Mouse (Mus musculus) embryonic facial prominence, embryonic 10.5 days (tissue): Measurements from ENCODE around the gene Upk1a. TPM values are rescaled to one million over a fixed set of nuclear protein-coding genes. Genes with fewer than 3 reads are reported as not detected.
A peak's percentile ranks its signal among the peaks of the same experiment; 100 is the strongest.

Source experiments
- DNase-seq: peaks from one replicate; pipeline ENCODE4 v3.0.0-alpha.2; 2017; ENCODE audit warnings: low spot score
- H3K27ac ChIP-seq: fragments of 300-500 bp; sonication (generic); replicated peaks from 2 replicates; pipeline ENCODE4 v1.5.1; 2016; ENCODE audit warnings: mild to moderate bottlenecking
- H3K27me3 ChIP-seq: fragments of 300-500 bp; sonication (generic); replicated peaks from 2 replicates; pipeline ENCODE4 v1.6.1; 2016; ENCODE audit warnings: low read depth, mild to moderate bottlenecking; ENCODE audit not compliant: poor library complexity, severe bottlenecking
- H3K36me3 ChIP-seq: fragments of 300-500 bp; sonication (generic); replicated peaks from 2 replicates; pipeline ENCODE4 v1.6.1; 2016; ENCODE audit warnings: mild to moderate bottlenecking, moderate library complexity
- H3K4me1 ChIP-seq: fragments of 300-500 bp; sonication (generic); 2 replicates; pipeline ENCODE4 v1.6.1; 2016
- H3K4me3 ChIP-seq: fragments of 300-500 bp; sonication (generic); 2 replicates; pipeline ENCODE4 v1.5.1; 2016; ENCODE audit warnings: mild to moderate bottlenecking, moderate library complexity
- H3K9me3 ChIP-seq: fragments of 300-500 bp; sonication (generic); 2 replicates; pipeline ENCODE4 v1.6.1; 2016; ENCODE audit warnings: mild to moderate bottlenecking
- WGBS: fragments of 180-500 bp; shearing (Covaris S2); methylation state at CpG from one replicate; pipeline ENCODE4 v1.1.7; 2016; 5-methylcytosine and 5-hydroxymethylcytosine counted together
- polyA plus RNA-seq: library from polyadenylated mRNA; unstranded; fragments of >200 nt; fragmentation: Nextera tagmentation; extraction: Ambion mirVana; gene quantifications from 2 replicates; pipeline ENCODE4 v1.2.1, GENCODE M21; 2016

Upk1a gene
- polyA plus RNA-seq, 1 experiment from 2014 or later: 0.54 TPM

DNA sequence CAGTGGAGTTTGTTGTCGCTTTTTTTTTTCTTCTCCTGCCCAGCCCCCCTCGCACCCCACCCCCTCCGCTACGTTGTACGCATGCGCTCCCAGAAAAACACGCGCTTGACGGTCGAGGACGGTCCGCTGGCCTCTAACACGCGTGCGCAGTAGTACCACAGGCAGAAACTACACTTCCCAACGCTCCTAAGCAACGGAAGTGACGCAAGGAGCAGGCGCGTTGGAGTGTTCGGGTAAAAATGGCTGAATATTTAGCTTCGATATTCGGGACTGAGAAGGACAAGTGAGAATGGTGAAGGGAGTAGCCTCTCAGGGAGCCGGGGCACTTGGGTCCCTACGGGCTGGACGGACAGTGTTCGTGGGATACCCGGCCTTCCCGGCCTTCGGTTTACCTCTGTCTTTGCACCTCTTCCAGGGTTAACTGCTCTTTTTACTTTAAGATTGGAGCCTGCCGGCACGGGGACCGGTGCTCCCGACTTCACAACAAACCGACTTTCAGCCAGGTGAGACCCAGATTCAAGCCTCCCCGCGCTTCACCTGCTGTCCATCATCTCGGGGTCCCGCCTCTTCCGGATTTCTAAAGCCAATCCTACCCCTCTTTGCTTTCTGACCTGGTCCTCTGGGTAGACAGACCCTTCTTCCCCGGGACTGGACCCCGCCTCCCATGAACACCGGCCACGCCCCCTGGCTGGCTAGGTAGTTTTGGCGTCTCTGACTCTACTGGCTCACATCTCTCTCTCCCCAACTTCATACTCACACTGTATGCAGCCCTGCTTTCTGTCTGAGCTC lies 49.3 kb downstream of the Upk1a start, which contains the start of the genes U2af1l4, Gm49396 and Psenen:
U2af1l4 (plus strand) TSS at position 185 of the 789 bp plus-strand sequence.
Gm49396 (plus strand) TSS at position 228 of the 789 bp plus-strand sequence.
Psenen (minus strand) TSS at position 511 of the 789 bp plus-strand sequence.
- peak; percentile 97 for DNase-seq
- WGBS: under 1% methylated on average over 45 of the region's 45 CpGs
- Histone ChIP-seq H3K36me3 (peaks cover 43% of the 10 kb centered on the region), H3K9me3 (no peaks in the 10 kb centered on the region), H3K4me3 (peak within 1 kb of the TSS; percentile 84), H3K27ac (peak within 1 kb of the TSS; percentile 93), H3K4me1 (peaks cover 33% of the 10 kb centered on the region), H3K27me3 (no peaks in the 10 kb centered on the region)

DNA sequence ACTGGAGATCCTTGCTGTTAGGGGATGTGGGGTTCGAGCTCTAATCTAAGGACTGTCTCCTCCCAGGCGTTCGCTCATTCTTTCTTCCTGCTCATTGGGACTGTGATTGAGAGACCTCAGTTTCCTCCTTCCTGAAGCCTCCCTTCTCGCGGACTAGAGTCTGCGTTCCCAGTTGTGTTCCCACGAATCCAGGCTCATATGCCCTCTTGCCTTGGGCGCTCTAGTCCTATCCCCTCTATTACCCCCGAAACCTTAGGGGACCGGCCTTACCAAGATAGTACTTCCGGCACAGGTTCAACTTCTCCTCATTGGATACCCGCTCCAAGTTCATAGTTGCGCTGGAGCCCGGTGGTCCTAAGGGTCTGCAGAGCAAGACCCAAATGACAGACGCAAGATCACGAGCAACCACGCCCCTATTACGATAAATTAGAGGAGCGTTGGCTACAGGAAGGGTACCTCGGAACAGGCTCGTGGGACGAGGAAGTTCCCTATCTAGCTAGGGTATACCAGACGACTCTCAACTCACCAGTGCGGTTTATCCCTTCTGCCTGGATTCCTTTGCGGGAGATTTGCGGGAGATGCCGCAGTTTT lies 50.0 kb downstream of the Upk1a start:
- 3% methylated on average over 27 of the region's 27 CpGs for WGBS
- no peaks in the 10 kb centered on the region for H3K9me3 ChIP-seq
- DNase-seq: no peak
- H3K4me3 ChIP-seq: peak overlapping the region; percentile 84
- H3K4me1 ChIP-seq: peaks cover 37% of the 10 kb centered on the region
- peak overlapping the region; percentile 93 for H3K27ac ChIP-seq
- H3K36me3 ChIP-seq: peaks cover 42% of the 10 kb centered on the region
- no peaks in the 10 kb centered on the region for H3K27me3 ChIP-seq

DNA sequence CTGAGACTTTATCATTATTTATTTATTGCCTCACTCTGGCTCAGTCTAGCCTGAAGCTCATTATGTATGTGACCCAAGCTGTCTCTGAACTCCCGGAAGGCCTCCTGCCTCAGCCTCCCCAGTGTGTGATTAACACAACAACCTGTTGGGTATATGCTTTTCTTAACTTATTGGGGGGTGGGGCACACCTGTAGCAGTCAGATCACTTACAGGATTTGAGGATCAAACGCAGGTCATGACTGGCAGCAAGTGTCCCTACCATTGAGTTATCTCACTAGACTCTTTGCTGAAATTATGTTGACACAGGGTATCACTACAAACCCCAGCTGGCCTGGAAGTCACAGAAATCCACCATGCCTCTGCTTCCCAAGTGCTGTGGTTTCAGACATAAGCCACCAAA lies 52.4 kb downstream of the Upk1a start:
- DNase-seq: no peak
- WGBS: 75% methylated on average over 2 of the region's 2 CpGs
- Histone ChIP-seq H3K27me3 (no peaks in the 10 kb centered on the region), H3K27ac (no peak overlapping the region), H3K36me3 (peaks cover 42% of the 10 kb centered on the region), H3K4me3 (peak overlapping the region; percentile 64), H3K4me1 (peaks cover 37% of the 10 kb centered on the region), H3K9me3 (no peaks in the 10 kb centered on the region)

DNA sequence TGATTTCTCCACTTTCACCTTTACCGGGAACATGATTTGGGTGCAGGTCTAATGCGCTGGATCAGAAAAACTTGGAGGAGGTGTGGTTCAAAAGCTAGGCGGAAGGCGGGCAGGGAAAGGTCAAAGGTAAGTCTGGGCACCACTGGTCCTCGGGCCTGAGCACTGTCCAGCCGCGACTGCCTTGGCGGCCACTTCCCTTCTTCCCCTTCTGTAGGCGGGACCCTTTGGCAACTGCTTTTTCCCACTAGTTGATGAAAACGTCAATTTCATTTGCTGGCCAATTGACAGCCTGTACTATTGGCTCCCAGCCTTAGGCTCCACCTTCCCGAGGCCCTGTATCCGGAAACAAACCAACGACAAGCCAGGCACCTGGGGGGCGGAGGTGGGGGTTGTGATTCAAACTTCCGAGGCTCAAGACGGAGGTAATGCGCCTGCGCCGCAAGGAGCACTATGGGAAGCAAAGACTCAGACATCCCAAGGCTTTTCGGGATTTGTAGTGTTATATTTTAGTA lies 53.1 kb downstream of the Upk1a start, which contains the start of gene Lin37:
Lin37 (minus strand) TSS at position 396 of the 512 bp plus-strand sequence.
- peak; percentile 96 for DNase-seq
- Histone ChIP-seq H3K4me1 (peaks cover 37% of the 10 kb centered on the region), H3K27ac (peak within 1 kb of the TSS; percentile 72), H3K4me3 (peak within 1 kb of the TSS; percentile 64), H3K36me3 (peaks cover 42% of the 10 kb centered on the region), H3K9me3 (no peaks in the 10 kb centered on the region), H3K27me3 (no peaks in the 10 kb centered on the region)
- under 1% methylated on average over 20 of the region's 20 CpGs for WGBS

DNA sequence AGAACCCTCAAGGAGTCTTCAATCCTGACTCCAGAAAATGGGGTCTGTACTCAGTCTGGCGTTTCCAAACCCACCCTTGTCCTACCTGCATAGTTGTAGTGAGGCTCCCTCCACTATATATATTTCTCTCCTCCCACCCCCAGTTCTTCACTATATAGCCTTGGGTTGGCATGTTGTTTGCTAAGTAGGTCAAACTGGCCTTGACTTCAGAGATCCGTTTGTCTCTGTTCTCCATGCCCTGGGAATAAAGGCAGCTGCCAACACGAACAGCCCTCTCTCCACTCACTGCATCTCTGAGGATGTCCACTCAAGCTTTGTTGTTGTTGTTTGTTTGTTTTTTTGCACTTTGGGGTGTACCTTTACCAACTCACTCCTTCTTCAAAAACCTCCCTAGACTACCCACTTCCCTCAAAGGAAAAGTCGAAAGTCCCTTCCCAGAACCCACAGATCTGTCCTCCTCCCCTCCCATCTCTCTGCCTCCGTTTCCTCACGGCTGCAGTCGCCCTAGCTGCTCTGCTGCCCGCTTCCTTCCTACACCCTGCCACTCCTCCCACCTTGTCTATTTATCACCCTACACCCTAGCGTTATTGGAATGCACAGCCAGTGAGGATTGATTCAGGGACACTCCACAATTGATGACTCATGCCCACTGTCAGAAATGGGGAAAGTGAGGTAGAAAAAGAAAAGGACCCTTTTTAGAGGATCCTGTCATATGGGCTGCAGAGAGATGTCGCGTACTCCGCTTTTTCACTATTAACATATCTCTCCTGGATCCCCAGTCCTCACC lies 53.8 kb downstream of the Upk1a start:
- Histone ChIP-seq H3K9me3 (no peaks in the 10 kb centered on the region), H3K4me1 (peaks cover 32% of the 10 kb centered on the region), H3K27me3 (0 out of 2 replicates have a peak, but pooled peaks cover 4% of the 10 kb centered on the region), H3K36me3 (peaks cover 44% of the 10 kb centered on the region), H3K27ac (peak overlapping the region; percentile 72), H3K4me3 (peak overlapping the region; percentile 64)
- WGBS: 19% methylated on average over 12 of the region's 12 CpGs
- no peak for DNase-seq

DNA sequence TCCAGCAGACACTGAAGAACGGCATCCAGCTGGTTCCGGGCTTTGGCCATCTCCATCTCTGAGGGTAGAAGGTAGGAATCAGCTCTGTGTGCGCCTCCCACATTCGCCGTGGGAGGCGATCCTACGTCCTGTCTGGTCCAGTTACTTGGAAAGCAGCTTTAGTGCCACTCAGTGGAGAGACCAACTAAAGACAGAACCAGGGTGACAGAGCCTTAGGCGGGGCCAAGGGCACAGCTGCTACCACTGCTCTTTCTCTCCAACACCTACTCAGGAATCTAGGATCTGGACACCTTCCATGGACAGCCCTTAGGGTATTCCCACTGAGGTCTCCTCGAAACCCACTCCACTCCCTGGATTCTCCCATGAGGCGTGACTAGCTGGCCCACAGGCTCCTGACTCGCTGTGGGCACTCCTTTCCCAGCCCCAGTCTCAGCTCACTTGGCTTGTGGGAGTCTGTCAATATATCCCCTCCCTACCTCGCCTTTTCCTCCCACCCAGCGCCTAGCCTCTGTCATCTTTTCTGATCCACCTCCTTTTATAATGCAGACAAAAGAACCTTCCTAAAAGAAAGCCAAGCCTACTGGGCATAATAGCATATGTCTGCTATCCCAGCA lies 54.6 kb downstream of the Upk1a start:
- peak overlapping the region; percentile 64 for H3K4me3 ChIP-seq
- peaks cover 37% of the 10 kb centered on the region for H3K4me1 ChIP-seq
- peaks cover 44% of the 10 kb centered on the region for H3K36me3 ChIP-seq
- no peak overlapping the region for H3K27ac ChIP-seq
- H3K27me3 ChIP-seq: 0 out of 2 replicates have a peak, but pooled peaks cover 4% of the 10 kb centered on the region
- DNase-seq: no peak
- 93% methylated on average over 13 of the region's 13 CpGs for WGBS
- no peaks in the 10 kb centered on the region for H3K9me3 ChIP-seq

DNA sequence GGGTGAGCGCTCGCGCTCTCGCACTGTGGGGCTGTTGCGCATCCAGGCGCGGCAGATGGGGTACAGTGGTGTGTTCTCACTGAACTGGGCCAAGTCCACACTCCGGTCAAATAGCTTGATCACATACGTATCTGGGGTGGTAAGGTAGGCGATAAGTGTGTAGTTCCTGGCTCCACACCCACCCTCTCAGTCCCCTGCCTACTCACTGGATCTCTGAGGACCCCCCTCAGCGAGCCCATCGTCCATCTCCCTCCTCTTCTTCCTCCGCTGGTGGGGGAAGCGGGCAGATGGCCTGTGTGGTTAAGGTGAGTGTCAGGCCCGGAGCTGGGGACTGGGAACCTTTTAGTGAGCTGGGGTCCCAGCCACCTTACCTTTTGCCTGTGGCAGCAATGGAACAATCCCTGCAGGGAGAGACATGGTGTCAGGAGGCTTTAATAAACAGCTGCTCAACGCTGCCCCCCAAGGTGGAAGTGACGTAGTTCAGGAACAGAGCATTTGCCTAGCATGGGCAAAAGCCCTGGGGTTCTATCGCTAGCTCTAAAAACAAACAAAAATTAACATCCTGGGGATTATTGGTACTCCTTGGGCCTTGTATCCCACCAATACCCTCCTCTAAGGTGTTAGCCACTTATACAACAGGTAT lies 55.6 kb downstream of the Upk1a start:
- H3K4me3 ChIP-seq: peak overlapping the region; percentile 23; the same call in 1 of the 2 replicates
- 92% methylated on average over 18 of the region's 18 CpGs for WGBS
- peaks cover 37% of the 10 kb centered on the region for H3K4me1 ChIP-seq
- H3K36me3 ChIP-seq: peaks cover 44% of the 10 kb centered on the region
- no peak overlapping the region for H3K27ac ChIP-seq
- no peaks in the 10 kb centered on the region for H3K9me3 ChIP-seq
- 0 out of 2 replicates have a peak, but pooled peaks cover 4% of the 10 kb centered on the region for H3K27me3 ChIP-seq
- DNase-seq: no peak

DNA sequence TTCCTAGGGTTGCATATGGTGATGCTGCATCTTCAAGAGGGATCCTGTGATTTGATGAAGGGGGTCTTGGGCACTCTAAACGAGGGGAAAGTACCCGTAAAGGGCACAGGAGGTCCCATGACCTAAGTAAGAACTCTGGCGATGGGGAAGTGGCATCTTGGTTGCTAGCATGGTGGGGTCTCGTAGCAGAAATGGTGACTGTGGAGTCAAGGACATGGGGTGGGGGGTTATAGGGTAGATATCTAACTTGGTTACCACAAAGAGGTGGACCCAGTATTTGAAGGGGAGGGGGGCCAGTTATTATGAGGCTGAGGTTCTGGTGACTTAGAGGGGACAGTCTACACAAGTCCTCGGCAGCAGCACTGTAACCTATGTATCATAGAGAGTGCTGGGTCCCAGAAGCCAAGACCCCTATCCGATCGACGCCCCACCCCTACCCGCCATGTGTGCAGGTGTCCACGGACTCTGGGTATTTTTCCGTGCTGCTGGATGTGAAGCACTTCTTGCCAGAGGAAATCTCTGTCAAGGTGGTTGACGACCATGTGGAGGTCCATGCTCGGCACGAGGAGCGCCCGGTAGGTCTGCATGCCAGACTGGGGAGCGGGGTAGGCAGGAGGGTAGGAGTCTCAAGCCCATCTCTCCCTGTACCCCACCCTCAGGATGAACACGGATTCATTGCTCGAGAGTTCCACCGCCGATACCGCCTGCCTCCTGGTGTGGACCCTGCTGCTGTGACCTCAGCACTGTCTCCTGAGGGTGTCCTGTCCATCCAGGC lies 58.6 kb downstream of the Upk1a start:
- Histone ChIP-seq H3K27ac (peak overlapping the region; percentile 92), H3K4me1 (peaks cover 32% of the 10 kb centered on the region), H3K4me3 (peak overlapping the region; percentile 68), H3K9me3 (no peaks in the 10 kb centered on the region), H3K36me3 (peaks cover 53% of the 10 kb centered on the region), H3K27me3 (0 out of 2 replicates have a peak, but pooled peaks cover 4% of the 10 kb centered on the region)
- no peak for DNase-seq
- WGBS: 84% methylated on average over 22 of the region's 22 CpGs
